Mouse (Mus musculus): ENCODE measurements around the gene Tcf3. TPM values are rescaled to one million over a fixed set of nuclear protein-coding genes. Genes with fewer than 3 reads are reported as not detected.

Gene Tcf3
- polyA plus RNA-seq, 1 experiment from 2014 or later, result 191 TPM

GRCm38 (mm10) chr10:80386735-80387471 is 46.5 kb downstream of the Tcf3 start:
- Histone ChIP-seq H3K9me3 (no peaks in the 10 kb centered on the region), H3K36me3 (replicated peaks) (peaks cover 62% of the 10 kb centered on the region), H3K4me1 (peaks cover 52% of the 10 kb centered on the region), H3K4me3 (peak overlapping the region; percentile 95), H3K27me3 (ENCODE audit: poor library complexity, severe bottlenecking) (no peaks in the 10 kb centered on the region), H3K27ac (peak overlapping the region; percentile 95)
- 4% methylated on average over 93 of the region's 94 CpGs for WGBS
- DNase-seq (ENCODE audit: extremely low spot score, low spot score), result no peak

DNA sequence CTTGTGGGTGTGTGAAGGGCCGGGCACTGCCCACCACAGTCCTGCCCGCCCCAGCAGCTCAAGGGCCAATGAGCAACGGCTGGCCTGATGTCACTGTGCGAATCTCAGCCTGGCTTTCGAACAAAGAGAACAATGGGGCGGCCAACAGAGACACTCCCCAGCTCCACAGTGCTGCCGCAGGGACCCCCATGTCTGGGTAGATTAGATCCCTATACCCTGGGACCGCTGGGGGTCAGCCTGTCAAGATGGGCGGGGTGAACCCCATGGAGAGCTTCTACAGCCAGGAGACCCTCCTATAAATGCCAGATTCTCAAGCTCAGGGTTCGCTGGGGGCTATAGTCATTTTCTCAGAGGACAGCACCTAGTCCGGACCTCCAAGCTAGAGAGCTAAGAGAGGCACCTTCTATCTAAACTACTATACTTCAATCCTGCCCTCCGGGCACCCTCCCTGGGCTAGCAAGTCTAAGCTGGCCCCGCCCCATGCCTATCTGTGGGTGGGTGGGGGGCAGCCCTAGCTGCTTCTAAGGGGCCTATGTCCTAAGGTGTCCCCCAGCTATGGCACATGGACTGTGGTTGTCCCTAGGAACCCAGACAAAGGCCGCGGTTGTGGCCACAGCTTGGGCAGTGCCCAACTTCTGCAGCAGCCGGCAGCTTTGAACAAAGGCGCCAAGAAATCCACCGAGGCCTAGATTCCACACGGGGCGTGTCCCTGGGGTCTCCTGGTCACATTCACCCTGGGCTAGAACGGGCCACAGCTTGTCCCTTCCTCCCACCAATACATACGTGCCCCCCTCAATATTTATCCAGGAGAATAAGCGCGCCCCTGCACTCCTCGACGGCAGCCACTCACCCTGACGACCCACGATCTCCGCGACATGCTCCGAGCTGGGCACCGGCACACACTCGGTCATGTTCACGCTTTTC is 47.4 kb downstream of the Tcf3 start:
- Histone ChIP-seq H3K9me3 (no peaks in the 10 kb centered on the region), H3K27me3 (ENCODE audit: poor library complexity, severe bottlenecking) (no peaks in the 10 kb centered on the region), H3K4me1 (peaks cover 53% of the 10 kb centered on the region), H3K27ac (peak overlapping the region; percentile 95), H3K4me3 (peak overlapping the region; percentile 95), H3K36me3 (replicated peaks) (peaks cover 62% of the 10 kb centered on the region)
- DNase-seq (ENCODE audit: extremely low spot score, low spot score), result peak; percentile 80
- under 1% methylated on average over 34 of the region's 34 CpGs for WGBS

GRCm38 (mm10) chr10:80385310-80385709 is 48.1 kb downstream of the Tcf3 start:
- peak overlapping the region; percentile 95 for H3K27ac ChIP-seq
- H3K4me1 ChIP-seq, result peaks cover 55% of the 10 kb centered on the region
- no peaks in the 10 kb centered on the region for H3K9me3 ChIP-seq
- DNase-seq (ENCODE audit: extremely low spot score, low spot score), result no peak
- peak overlapping the region; percentile 95 for H3K4me3 ChIP-seq
- H3K27me3 ChIP-seq (ENCODE audit: poor library complexity, severe bottlenecking), result no peaks in the 10 kb centered on the region
- H3K36me3 ChIP-seq (replicated peaks), result peaks cover 62% of the 10 kb centered on the region
- WGBS, result 18% methylated on average over 7 of the region's 7 CpGs

GRCm38 (mm10) chr10:80384709-80385108 is 48.7 kb downstream of the Tcf3 start:
- Histone ChIP-seq H3K4me1 (peaks cover 55% of the 10 kb centered on the region), H3K27ac (peak overlapping the region; percentile 95), H3K4me3 (peak overlapping the region; percentile 95), H3K36me3 (replicated peaks) (peaks cover 62% of the 10 kb centered on the region), H3K27me3 (ENCODE audit: poor library complexity, severe bottlenecking) (no peaks in the 10 kb centered on the region), H3K9me3 (no peaks in the 10 kb centered on the region)
- WGBS, result 87% methylated on average over 7 of the region's 7 CpGs
- DNase-seq (ENCODE audit: extremely low spot score, low spot score), result no peak

- Histone ChIP-seq H3K27ac (peak overlapping the region; percentile 95; the same call in 1 of the 2 replicates), H3K27me3 (ENCODE audit: poor library complexity, severe bottlenecking) (no peaks in the 10 kb centered on the region), H3K36me3 (replicated peaks) (peaks cover 63% of the 10 kb centered on the region), H3K4me3 (peak overlapping the region; percentile 95), H3K4me1 (peaks cover 55% of the 10 kb centered on the region), H3K9me3 (no peaks in the 10 kb centered on the region)
- 86% methylated on average over 4 of the region's 4 CpGs for whole genome bisulfite sequencing
- no peak for DNase-seq (ENCODE audit: extremely low spot score, low spot score)
These were observed 49.3 kb downstream of the Tcf3 start for GRCm38 (mm10) chr10:80384115-80384639.

GRCm38 (mm10) chr10:80383431-80383830 is 50.0 kb downstream of the Tcf3 start:
- H3K9me3 ChIP-seq, result no peaks in the 10 kb centered on the region
- H3K4me3 ChIP-seq, result peak overlapping the region; percentile 95
- H3K27me3 ChIP-seq (ENCODE audit: poor library complexity, severe bottlenecking), result no peaks in the 10 kb centered on the region
- DNase-seq (ENCODE audit: extremely low spot score, low spot score), result no peak
- peaks cover 50% of the 10 kb centered on the region for H3K4me1 ChIP-seq
- H3K27ac ChIP-seq, result peak overlapping the region; percentile 95; the same call in 1 of the 2 replicates
- WGBS, result 79% methylated on average over 4 of the region's 4 CpGs
- peaks cover 64% of the 10 kb centered on the region for H3K36me3 ChIP-seq (replicated peaks)

DNA sequence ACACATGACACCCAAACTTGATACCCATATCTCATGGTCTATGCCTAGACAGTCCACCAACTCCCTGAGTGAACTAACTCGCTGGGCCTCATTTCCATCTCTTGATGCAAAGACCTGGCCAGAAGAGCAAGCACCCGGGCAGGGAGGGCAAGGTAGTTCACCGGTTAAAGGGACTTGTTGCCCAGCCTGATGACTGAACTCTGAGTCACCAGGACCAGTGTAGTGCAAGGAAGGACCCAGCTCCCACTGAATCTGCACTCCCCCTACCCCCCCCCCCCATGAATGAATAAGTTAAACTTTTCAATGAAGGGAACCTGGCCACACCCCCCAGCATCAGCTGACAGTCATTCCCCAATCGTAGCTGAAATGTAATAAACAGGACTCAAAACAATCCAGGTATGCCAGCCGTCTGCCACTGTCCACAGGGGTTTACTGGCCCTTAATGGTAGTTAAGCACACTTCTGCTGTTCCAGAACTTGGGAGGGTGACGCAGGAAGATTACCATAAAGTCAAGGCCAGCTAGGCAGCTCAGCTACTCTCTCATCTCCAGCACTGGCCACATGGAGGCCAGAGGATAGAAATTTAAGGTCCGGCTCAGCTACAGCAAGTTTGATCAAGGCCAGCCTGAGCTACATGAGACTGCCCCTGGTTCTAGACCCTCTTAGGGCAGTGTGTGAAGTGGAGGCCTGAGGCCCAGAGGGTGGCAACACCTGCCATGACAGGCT is 50.6 kb downstream of the Tcf3 start:
- Histone ChIP-seq H3K27me3 (ENCODE audit: poor library complexity, severe bottlenecking) (no peaks in the 10 kb centered on the region), H3K36me3 (replicated peaks) (peaks cover 64% of the 10 kb centered on the region), H3K9me3 (no peaks in the 10 kb centered on the region), H3K27ac (0 out of 2 replicates have a peak overlapping the region, but pooled peaks have one; percentile 95), H3K4me3 (peak overlapping the region; percentile 95; the same call in 1 of the 2 replicates), H3K4me1 (peaks cover 44% of the 10 kb centered on the region)
- no peak for DNase-seq (ENCODE audit: extremely low spot score, low spot score)
- WGBS, result 95% methylated on average over 7 of the region's 7 CpGs

DNA sequence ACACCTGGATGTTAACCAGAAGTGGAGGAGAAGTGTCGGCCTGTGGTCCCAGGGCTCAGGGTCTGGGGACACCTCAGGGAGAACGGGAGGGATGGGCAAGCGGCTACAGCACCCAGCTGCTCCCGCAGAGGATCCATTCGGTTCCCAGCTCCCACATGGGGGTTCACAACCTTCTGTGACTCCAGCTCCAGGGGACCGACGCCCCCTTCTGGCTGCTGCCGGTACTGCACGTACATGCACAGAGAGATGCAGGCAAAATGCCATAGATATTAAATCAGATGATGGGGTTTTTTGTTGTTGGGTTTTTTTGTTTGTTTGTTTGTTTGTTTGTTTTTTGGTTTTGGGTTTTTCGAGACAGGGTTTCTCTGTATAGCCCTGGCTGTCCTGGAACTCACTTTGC is 55.7 kb downstream of the Tcf3 start:
- Histone ChIP-seq H3K27ac (no peak overlapping the region), H3K4me1 (peaks cover 4% of the 10 kb centered on the region; the same call in 1 of the 2 replicates), H3K27me3 (ENCODE audit: poor library complexity, severe bottlenecking) (peaks cover 8% of the 10 kb centered on the region), H3K36me3 (replicated peaks) (peaks cover 37% of the 10 kb centered on the region), H3K9me3 (no peaks in the 10 kb centered on the region), H3K4me3 (no peak overlapping the region)
- WGBS, result 48% methylated on average over 10 of the region's 10 CpGs
- no peak for DNase-seq (ENCODE audit: extremely low spot score, low spot score)

- WGBS, result 2% methylated on average over 7 of the region's 7 CpGs
- peaks cover 12% of the 10 kb centered on the region for H3K27me3 ChIP-seq (ENCODE audit: poor library complexity, severe bottlenecking)
- DNase-seq (ENCODE audit: extremely low spot score, low spot score), result peak; percentile 94
- peaks cover 16% of the 10 kb centered on the region for H3K4me1 ChIP-seq
- no peaks in the 10 kb centered on the region for H3K9me3 ChIP-seq
- no peak overlapping the region for H3K27ac ChIP-seq
- H3K4me3 ChIP-seq, result no peak overlapping the region
- H3K36me3 ChIP-seq (replicated peaks), result peaks cover 21% of the 10 kb centered on the region
These were observed 57.3 kb downstream of the Tcf3 start for GRCm38 (mm10) chr10:80376160-80376559.

DNA sequence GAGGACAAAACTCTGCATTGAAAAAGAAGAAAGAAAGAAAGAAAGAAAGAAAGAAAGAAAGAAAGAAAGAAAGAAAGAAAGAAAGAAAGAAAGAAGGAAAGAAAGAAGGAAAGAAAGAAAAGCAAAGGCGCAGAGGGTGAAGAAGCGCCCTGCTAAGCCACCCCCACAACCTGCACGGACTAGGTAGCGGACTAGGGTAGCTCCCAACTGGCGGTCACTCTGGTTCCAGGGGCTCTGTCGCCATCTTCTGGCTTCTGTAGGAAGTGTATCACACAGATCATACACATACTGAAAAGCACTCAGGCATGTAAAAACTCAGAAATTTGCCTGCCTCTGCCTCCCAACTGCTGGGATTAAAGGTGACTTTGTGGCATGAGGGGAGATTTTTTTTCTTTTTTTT is 59.4 kb downstream of the Tcf3 start:
- Histone ChIP-seq H3K9me3 (no peaks in the 10 kb centered on the region), H3K4me1 (peaks cover 15% of the 10 kb centered on the region), H3K4me3 (no peak overlapping the region), H3K27me3 (ENCODE audit: poor library complexity, severe bottlenecking) (peaks cover 12% of the 10 kb centered on the region), H3K36me3 (replicated peaks) (0 out of 2 replicates have a peak, but pooled peaks cover under 1% of the 10 kb centered on the region), H3K27ac (no peak overlapping the region)
- 17% methylated on average over 6 of the region's 6 CpGs for WGBS
- peak; percentile 63 for DNase-seq (ENCODE audit: extremely low spot score, low spot score)

DNA sequence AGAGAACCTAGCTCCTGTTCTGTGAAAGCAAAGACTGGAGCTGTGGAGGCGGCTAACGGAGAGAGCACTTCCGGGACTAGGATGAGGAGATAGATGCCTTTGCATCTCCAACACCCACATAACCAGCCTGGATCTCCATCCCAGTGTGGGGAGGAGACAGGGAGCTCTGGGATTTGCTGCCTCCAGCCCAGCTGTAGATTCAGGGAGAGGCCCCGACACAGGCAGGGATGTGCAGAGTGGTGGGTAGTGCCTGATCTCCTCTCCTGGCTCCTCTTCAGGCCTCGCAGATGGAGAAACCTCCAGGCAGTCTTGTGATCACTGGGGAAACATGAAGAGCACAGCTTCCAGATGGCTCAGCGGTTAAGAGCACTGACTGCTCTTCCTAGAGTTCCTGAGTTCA is 60.7 kb downstream of the Tcf3 start:
- Histone ChIP-seq H3K9me3 (0 out of 2 replicates have a peak, but pooled peaks cover 5% of the 10 kb centered on the region), H3K27ac (no peak overlapping the region), H3K4me1 (peaks cover 15% of the 10 kb centered on the region), H3K36me3 (replicated peaks) (no peaks in the 10 kb centered on the region), H3K4me3 (no peak overlapping the region), H3K27me3 (ENCODE audit: poor library complexity, severe bottlenecking) (peaks cover 19% of the 10 kb centered on the region)
- no peak for DNase-seq (ENCODE audit: extremely low spot score, low spot score)
- 86% methylated on average over 6 of the region's 6 CpGs for WGBS

- WGBS, result 59% methylated on average over 9 of the region's 9 CpGs
- Histone ChIP-seq H3K9me3 (0 out of 2 replicates have a peak, but pooled peaks cover 5% of the 10 kb centered on the region), H3K4me3 (peak overlapping the region; percentile 37), H3K27ac (peak overlapping the region; percentile 62; the same call in 1 of the 2 replicates), H3K4me1 (peaks cover 15% of the 10 kb centered on the region), H3K36me3 (replicated peaks) (no peaks in the 10 kb centered on the region), H3K27me3 (ENCODE audit: poor library complexity, severe bottlenecking) (peaks cover 25% of the 10 kb centered on the region)
- DNase-seq (ENCODE audit: extremely low spot score, low spot score), result no peak
These were observed 61.5 kb downstream of the Tcf3 start for GRCm38 (mm10) chr10:80371983-80372382.
